Mouse (Mus musculus) yolk sac, embryonic 10.5 days (tissue): ENCODE measurements around the gene Ap4b1.
"Not testable (repeated sequence)": the region's sequence is repeated elsewhere in the genome, so short reads cannot be mapped to it uniquely, and the experiment has no call there.

ENCODE experiments used
- DNase-seq: peaks from one replicate; pipeline ENCODE4 v3.0.0-alpha.2; 2017; ENCODE audit warnings: low spot score

Gene Ap4b1

GRCm38 (mm10) chr3:103808891-103809798 is at the start of gene Ap4b1, which contains the start of the genes Dclre1b and Gm43064:
TSS of gene Ap4b1 (plus strand) at chr3:103809520.
TSS of gene Dclre1b (minus strand) at chr3:103809444.
TSS of gene Gm43064 (plus strand) at chr3:103809573.
- DNase-seq, result peak; percentile 94

- no peak for DNase-seq
Observed at GRCm38 (mm10) chr3:103766789-103767188, 42.5 kb upstream of the Ap4b1 start.

- DNase-seq, result no peak
Observed at GRCm38 (mm10) chr3:103771531-103772130, 37.7 kb upstream of the Ap4b1 start.

GRCm38 (mm10) chr3:103772846-103773245 is 36.5 kb upstream of the Ap4b1 start:
- no peak for DNase-seq

- DNase-seq, result no peak
Observed at GRCm38 (mm10) chr3:103773508-103773907, 35.8 kb upstream of the Ap4b1 start.

- DNase-seq, result no peak
Observed at GRCm38 (mm10) chr3:103774009-103774408, 35.3 kb upstream of the Ap4b1 start.

GRCm38 (mm10) chr3:103777940-103778339 is 31.4 kb upstream of the Ap4b1 start:
- DNase-seq, result no peak

- DNase-seq, result no peak
Observed at GRCm38 (mm10) chr3:103778660-103779059, 30.7 kb upstream of the Ap4b1 start.

- no peak for DNase-seq
Observed at GRCm38 (mm10) chr3:103779183-103779582, 30.1 kb upstream of the Ap4b1 start.

GRCm38 (mm10) chr3:103780271-103780670 is 29.0 kb upstream of the Ap4b1 start:
- DNase-seq, result no peak

- DNase-seq, result no peak
Observed at GRCm38 (mm10) chr3:103780777-103781176, 28.5 kb upstream of the Ap4b1 start.

GRCm38 (mm10) chr3:103782844-103783609 is 26.3 kb upstream of the Ap4b1 start:
- no peak for DNase-seq

- DNase-seq, result no peak
Observed at GRCm38 (mm10) chr3:103787225-103787624, 22.1 kb upstream of the Ap4b1 start.

- no peak for DNase-seq
Observed at GRCm38 (mm10) chr3:103789096-103789495, 20.2 kb upstream of the Ap4b1 start.

- DNase-seq, result peak; percentile 38
Observed at GRCm38 (mm10) chr3:103789891-103790345, 19.4 kb upstream of the Ap4b1 start.

GRCm38 (mm10) chr3:103790346-103791145 is 18.8 kb upstream of the Ap4b1 start:
- DNase-seq, result no peak

- DNase-seq, result peak; percentile 93
Observed at GRCm38 (mm10) chr3:103791230-103792110, 17.9 kb upstream of the Ap4b1 start, which contains the start of gene Hipk1. TSS of gene Hipk1 (minus strand) at chr3:103791563.

- not testable (repeated sequence) for DNase-seq
Observed at GRCm38 (mm10) chr3:103792111-103792406, 17.3 kb upstream of the Ap4b1 start.

GRCm38 (mm10) chr3:103792566-103792965 is 16.8 kb upstream of the Ap4b1 start:
- no peak for DNase-seq

GRCm38 (mm10) chr3:103796389-103796788 is 12.9 kb upstream of the Ap4b1 start:
- DNase-seq, result no peak

- DNase-seq, result peak; percentile 9
Observed at GRCm38 (mm10) chr3:103799507-103799906, 9.8 kb upstream of the Ap4b1 start.
